Mouse (Mus musculus): ENCODE results near the gene Rhbdd2.

The Rhbdd2 gene

GRCm38 (mm10) chr5:135639760-135640458 is 7.5 kb downstream of the Rhbdd2 start:
- ChIA-PET POLR2A (interaction anchor here in 3 of 4 experiments (0.6 to 3.0 kb wide), 9 partner anchors 9 to 295 kb away, joined by 3 to 11 read pairs (median 3); partner anchors contain the start of genes Mdh2 (in 1 of the 3) and Styxl1 (in 1 of the 3)), CTCF (interaction anchor here in 2 of 4 experiments (1.1 to 2.0 kb wide), 2 partner anchors 9 to 10 kb away, joined by 4 to 5 read pairs; no protein-coding TSS in a partner anchor)

- ChIA-PET POLR2A (interaction anchor here in 2 of 4 experiments (0.8 to 3.0 kb wide), 8 partner anchors 8 to 138 kb away, joined by 3 to 11 read pairs (median 3); partner anchors contain the start of genes Mdh2 (in 1 of the 2) and Styxl1 (in 1 of the 2)), CTCF (interaction anchor here in 2 of 4 experiments (1.1 to 2.0 kb wide), 2 partner anchors 9 to 10 kb away, joined by 4 to 5 read pairs; no protein-coding TSS in a partner anchor)
Measured at GRCm38 (mm10) chr5:135640459-135640789, 8.0 kb downstream of the Rhbdd2 start.

GRCm38 (mm10) chr5:135641028-135641427 is 8.6 kb downstream of the Rhbdd2 start:
- ChIA-PET POLR2A (interaction anchor here in 3 of 4 experiments (0.6 to 4.0 kb wide), 10 partner anchors 8 to 48 kb away, joined by 3 to 46 read pairs (median 5); no protein-coding TSS in a partner anchor), CTCF (interaction anchor here in 1 of 4 experiments (1.4 kb wide), 1 partner anchor 11 kb away, joined by 5 read pairs; no protein-coding TSS in a partner anchor)

GRCm38 (mm10) chr5:135642686-135643551 is 10.5 kb downstream of the Rhbdd2 start:
- ChIA-PET CTCF (interaction anchor here (0.6 to 1.3 kb wide), 11 partner anchors 12 to 742 kb away, joined by 3 to 9 read pairs (median 4); no protein-coding TSS in a partner anchor), POLR2A (interaction anchor here (0.5 to 7.0 kb wide), 35 partner anchors 8 to 556 kb away, joined by 3 to 82 read pairs (median 4); partner anchors contain the start of genes Mdh2 (in 2 of the 4), Styxl1 (in 2 of the 4), Por (in 1 of the 4) and Rhbdd2 (in 1 of the 4))

GRCm38 (mm10) chr5:135643552-135643842 is 11.1 kb downstream of the Rhbdd2 start:
- POLR2A ChIA-PET, result interaction anchor here (0.5 to 7.0 kb wide), 34 partner anchors 9 to 556 kb away, joined by 3 to 82 read pairs (median 4); partner anchors contain the start of genes Mdh2 (in 3 of the 4), Styxl1 (in 3 of the 4), Por (in 1 of the 4) and Rhbdd2 (in 1 of the 4)

GRCm38 (mm10) chr5:135643869-135644268 is 11.5 kb downstream of the Rhbdd2 start:
- POLR2A ChIA-PET, result interaction anchor here (0.6 to 7.0 kb wide), 26 partner anchors 10 to 319 kb away, joined by 3 to 82 read pairs (median 5); partner anchors contain the start of genes Mdh2 (in 3 of the 4), Styxl1 (in 3 of the 4), Por (in 1 of the 4) and Rhbdd2 (in 1 of the 4)

More at GRCm38 (mm10) chr5:135643552-135643842, 11.1 kb downstream of the Rhbdd2 start:
- CTCF ChIA-PET, result interaction anchor here (0.6 to 1.3 kb wide), 11 partner anchors 12 to 743 kb away, joined by 3 to 9 read pairs (median 4); no protein-coding TSS in a partner anchor

GRCm38 (mm10) chr5:135645330-135645729 is 12.9 kb downstream of the Rhbdd2 start:
- ChIA-PET CTCF (interaction anchor here in 3 of 4 experiments (0.6 to 0.8 kb wide), 3 partner anchors 15 to 181 kb away, joined by 3 read pairs; no protein-coding TSS in a partner anchor), POLR2A (interaction anchor here in 3 of 4 experiments (0.6 to 7.0 kb wide), 12 partner anchors 8 to 133 kb away, joined by 3 to 82 read pairs (median 3); partner anchors contain the start of genes Mdh2 (in 1 of the 3) and Styxl1 (in 1 of the 3))

More at GRCm38 (mm10) chr5:135643869-135644268, 11.5 kb downstream of the Rhbdd2 start:
- CTCF ChIA-PET, result interaction anchor here (0.6 to 1.3 kb wide), 8 partner anchors 12 to 98 kb away, joined by 3 to 9 read pairs (median 4); no protein-coding TSS in a partner anchor

GRCm38 (mm10) chr5:135646038-135646437 is 13.6 kb downstream of the Rhbdd2 start:
- POLR2A ChIA-PET, result interaction anchor here in 3 of 4 experiments (0.6 to 7.0 kb wide), 15 partner anchors 8 to 132 kb away, joined by 3 to 82 read pairs (median 3); partner anchors contain the start of genes Mdh2 (in 1 of the 3) and Styxl1 (in 1 of the 3)
- CTCF ChIA-PET, result interaction anchor here in 2 of 4 experiments (0.8 kb wide), 2 partner anchors 15 to 57 kb away, joined by 3 read pairs; no protein-coding TSS in a partner anchor

GRCm38 (mm10) chr5:135648461-135649308 is 16.3 kb downstream of the Rhbdd2 start:
- CTCF ChIA-PET, result interaction anchor here in 2 of 4 experiments (0.5 to 1.4 kb wide), 4 partner anchors 9 to 250 kb away, joined by 3 to 5 read pairs (median 4); no protein-coding TSS in a partner anchor
- POLR2A ChIA-PET, result interaction anchor here (0.6 to 7.0 kb wide), 24 partner anchors 8 to 571 kb away, joined by 3 to 82 read pairs (median 4); partner anchors contain the start of genes Mdh2 (in 1 of the 4), Styxl1 (in 1 of the 4), Tmem120a (in 1 of the 4) and Vps37d (in 1 of the 4)

GRCm38 (mm10) chr5:135649309-135649633 is 16.9 kb downstream of the Rhbdd2 start:
- CTCF ChIA-PET, result interaction anchor here in 1 of 4 experiments (0.9 to 1.4 kb wide), 3 partner anchors 9 to 20 kb away, joined by 3 to 5 read pairs (median 3); no protein-coding TSS in a partner anchor

GRCm38 (mm10) chr5:135651536-135651935 is 19.1 kb downstream of the Rhbdd2 start:
- POLR2A ChIA-PET, result interaction anchor here (0.6 to 1.1 kb wide), 4 partner anchors 15 to 37 kb away, joined by 3 to 5 read pairs (median 3); no protein-coding TSS in a partner anchor
- CTCF ChIA-PET, result interaction anchor here in 1 of 4 experiments (0.6 kb wide), 1 partner anchor 96 kb away, joined by 4 read pairs; no protein-coding TSS in a partner anchor

More at GRCm38 (mm10) chr5:135649309-135649633, 16.9 kb downstream of the Rhbdd2 start:
- POLR2A ChIA-PET, result interaction anchor here (0.6 to 7.0 kb wide), 19 partner anchors 8 to 571 kb away, joined by 3 to 82 read pairs (median 4); partner anchors contain the start of genes Mdh2 (in 1 of the 4), Styxl1 (in 1 of the 4) and Vps37d (in 1 of the 4)

- ChIA-PET CTCF (interaction anchor here in 1 of 4 experiments (1.4 kb wide), 1 partner anchor 23 kb away, joined by 4 read pairs; no protein-coding TSS in a partner anchor), POLR2A (interaction anchor here in 3 of 4 experiments (0.6 to 9.0 kb wide), 10 partner anchors 9 to 37 kb away, joined by 3 to 119 read pairs (median 4); partner anchors contain the start of genes Por (in 1 of the 3) and Rhbdd2 (in 1 of the 3))
Measured at GRCm38 (mm10) chr5:135653209-135653608, 20.8 kb downstream of the Rhbdd2 start.

- ChIA-PET CTCF (interaction anchor here in 1 of 4 experiments (0.7 to 0.9 kb wide), 2 partner anchors 13 to 25 kb away, joined by 3 read pairs; no protein-coding TSS in a partner anchor), POLR2A (interaction anchor here (0.6 to 9.0 kb wide), 25 partner anchors 10 to 306 kb away, joined by 3 to 119 read pairs (median 7); partner anchors contain the start of genes Por (in 3 of the 4), Rhbdd2 (in 1 of the 4), Tmem120a (in 1 of the 4) and Ywhag (in 1 of the 4))
Measured at GRCm38 (mm10) chr5:135656046-135656445, 23.6 kb downstream of the Rhbdd2 start.

GRCm38 (mm10) chr5:135657128-135657527 is 24.7 kb downstream of the Rhbdd2 start:
- ChIA-PET CTCF (interaction anchor here (0.6 to 1.7 kb wide), 15 partner anchors 8 to 1831 kb away, joined by 3 to 7 read pairs (median 4); no protein-coding TSS in a partner anchor), POLR2A (interaction anchor here (0.6 to 9.0 kb wide), 55 partner anchors 8 to 920 kb away, joined by 3 to 119 read pairs (median 6); partner anchors contain the start of genes Mdh2 (in 3 of the 4), Por (in 3 of the 4), Styxl1 (in 3 of the 4) and Hspb1 (in 2 of the 4))

- POLR2A ChIA-PET, result interaction anchor here (0.5 to 9.0 kb wide), 58 partner anchors 8 to 920 kb away, joined by 3 to 119 read pairs (median 6); partner anchors contain the start of genes Mdh2 (in 3 of the 4), Por (in 3 of the 4), Rhbdd2 (in 3 of the 4) and Styxl1 (in 3 of the 4)
Measured at GRCm38 (mm10) chr5:135657703-135658373, 25.4 kb downstream of the Rhbdd2 start.

More at GRCm38 (mm10) chr5:135657703-135658373, 25.4 kb downstream of the Rhbdd2 start:
- CTCF ChIA-PET, result interaction anchor here (0.6 to 1.7 kb wide), 9 partner anchors 9 to 90 kb away, joined by 3 to 14 read pairs (median 4); no protein-coding TSS in a partner anchor

Measured in embryonic stem cell, embryonic (primary cell).